Mouse (Mus musculus) heart, postnatal 0 days (tissue): ENCODE measurements at regions not wholly inside any gene's neighbourhood (a gene's known extent, or its start where the extent isn't known, plus 50 kb on each side); places are given as distances from the start of the nearest gene placed in this dataset.

Source experiments
- CTCF ChIP-seq: IDR thresholded peaks from 2 replicates; pipeline ENCODE4 v1.5.1; 2016; ENCODE audit warnings: antibody characterized with exemption, control low read depth, low read depth
- EP300 ChIP-seq: IDR thresholded peaks from 2 replicates; pipeline ENCODE4 v1.6.1; 2016; ENCODE audit warnings: antibody characterized with exemption, low read depth

- no peak for TF ChIP-seq CTCF
- no peak for TF ChIP-seq EP300
Measured at GRCm38 (mm10) chr10:17374047-17374446, 349.0 kb upstream of the Cited2 start.
